26 mouse cellular contexts compared by ENCODE assay signal in the genomic region with DNA sequence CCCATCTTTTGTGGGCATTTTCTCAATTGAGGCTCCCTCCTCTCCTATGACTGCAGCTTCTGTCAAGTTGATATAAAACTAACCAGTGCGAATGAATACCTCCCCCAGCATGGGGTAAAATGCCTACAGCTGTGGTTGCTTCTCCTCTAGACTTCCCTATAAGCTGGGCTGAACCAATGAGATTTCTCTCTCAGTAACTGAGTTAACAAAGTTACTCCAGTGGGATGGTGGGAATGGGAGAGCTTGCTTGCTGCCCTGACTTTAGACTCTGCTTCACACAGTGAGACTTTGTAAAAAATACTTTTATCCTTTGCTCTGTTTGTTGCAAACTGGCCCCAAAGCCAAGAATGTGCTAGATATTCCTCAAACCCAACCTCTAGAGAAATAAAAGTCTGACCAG. TPM values are rescaled to one million over a fixed set of nuclear protein-coding genes. Genes with fewer than 3 reads are reported as not detected.
A peak's percentile ranks its signal among the peaks of the same experiment; 100 is the strongest.
DNase-seq lines count a peak whose midpoint lies in the region; ATAC-seq and TF ChIP-seq lines count a peak whose summit lies in the region.
"Had no signal": no experiment of that assay in that cellular context is flagged by ENCODE, and none has a peak within 500 bp of the region (broad histone marks: within the 10 kb centered on the region; RNA-seq: fewer than 3 reads in every experiment).

No protein-coding gene starts in this region.

- TF ChIP-seq CTCF in gastrocnemius, adult 2 months (IDR thresholded peaks at IDR 0.05), result no peak

- no peaks in the 10 kb centered on the region for H3K9me3 ChIP-seq in limb, embryonic 14.5 days (ENCODE audit: control insufficient read depth, low read length)
- H3K9me3 ChIP-seq in limb, embryonic 10.5 days (replicated peaks), result no peaks in the 10 kb centered on the region
- H3K9me3 ChIP-seq: embryonic facial prominence, embryonic 15.5 days; forebrain, embryonic 10.5 days; forebrain, embryonic 15.5 days; G1E; heart, embryonic 10.5 days; heart, embryonic 15.5 days; hindbrain, embryonic 15.5 days had no signal

- no peak for TF ChIP-seq POLR2A in limb, embryonic 14.5 days (IDR thresholded peaks at IDR 0.05; ENCODE audit: borderline replicate concordance, extremely low read depth, insufficient read depth, insufficient read length)

- H3K36me3 ChIP-seq in limb, embryonic 14.5 days (ENCODE audit: control insufficient read depth, insufficient read depth, low read length), result no peaks in the 10 kb centered on the region
- no peaks in the 10 kb centered on the region for H3K36me3 ChIP-seq in limb, embryonic 10.5 days
- H3K36me3 ChIP-seq: embryonic facial prominence, embryonic 15.5 days; forebrain, embryonic 10.5 days; forebrain, embryonic 15.5 days; G1E; heart, embryonic 10.5 days; heart, embryonic 15.5 days; hindbrain, embryonic 15.5 days had no signal

- no peak for DNase-seq in gastrocnemius, adult 2 months
- no peak for DNase-seq in gastrocnemius, postnatal 14 days
- peak; percentile 42 for DNase-seq in limb, embryonic 14.5 days (ENCODE audit: low spot score)
- DNase-seq in limb, embryonic 10.5 days (ENCODE audit: low spot score), result no peak
- DNase-seq in R1 (ENCODE audit: low read depth, low spot score), result peak; percentile 14
- DNase-seq in mesoderm, embryonic 11.5 days (ENCODE audit: low read depth, low spot score), result peak; percentile 47
- DNase-seq in thymus, postnatal 0 days (ENCODE audit: low spot score), result no peak
- DNase-seq: adrenal gland, postnatal 14 days; B cell, adult 2 months; cerebellum, adult 18-20 months; cerebellum, adult 9-11 months; cerebellum, postnatal 36 days; gastrocnemius, postnatal 25 days; kidney, adult 8-10 months had no signal

- no peak overlapping the region for H3K4me3 ChIP-seq in gastrocnemius, adult 2 months
- H3K4me3 ChIP-seq in limb, embryonic 14.5 days (replicated peaks; ENCODE audit: low read length), result no peak overlapping the region
- H3K4me3 ChIP-seq in limb, embryonic 10.5 days, result no peak overlapping the region
- H3K4me3 ChIP-seq: embryonic facial prominence, embryonic 15.5 days; erythroblast, embryonic 14.5 days; forebrain, embryonic 10.5 days; forebrain, embryonic 15.5 days; heart, embryonic 10.5 days; heart, embryonic 15.5 days; hindbrain, embryonic 15.5 days had no signal

- H3K4me2 ChIP-seq in limb, embryonic 14.5 days (replicated peaks; ENCODE audit: low read depth, low read length, severe bottlenecking), result no peak overlapping the region
- H3K4me2 ChIP-seq: embryonic facial prominence, embryonic 15.5 days; forebrain, embryonic 15.5 days; heart, embryonic 15.5 days; hindbrain, embryonic 15.5 days had no signal

- intact Hi-C loops in gastrocnemius, adult 2 months (cut with DNase I), result no loop called here
- intact Hi-C loops in gastrocnemius, postnatal 14 days (cut with DNase I; ENCODE audit: low total_unique reads), result no loop called here

- peak; percentile 73; the same call in 1 of the 2 replicates for ATAC-seq in limb, embryonic 14.5 days (ENCODE audit: low FRiP score, low read depth)
- ATAC-seq: activated CD4-positive, CD25-positive, alpha-beta regulatory T cell, adult 4 months; CD4-positive, CD25-positive, alpha-beta regulatory T cell, adult 4 months; forebrain, embryonic 15.5 days; inflammation-experienced regulatory T-cells, adult 6 months; intestine, postnatal 0 days had no signal

- WGBS in limb, embryonic 14.5 days, result 44% methylated on average over 1 of the region's 1 CpGs
- WGBS in limb, embryonic 10.5 days, result 97% methylated on average over 1 of the region's 1 CpGs

- no peak overlapping the region for H3K9ac ChIP-seq in limb, embryonic 14.5 days (ENCODE audit: low read depth, low read length, severe bottlenecking)
- H3K9ac ChIP-seq: embryonic facial prominence, embryonic 15.5 days; forebrain, embryonic 15.5 days; heart, embryonic 15.5 days; hindbrain, embryonic 15.5 days had no signal

- no peaks in the 10 kb centered on the region for H3K4me1 ChIP-seq in limb, embryonic 14.5 days (ENCODE audit: control insufficient read depth, insufficient read depth, low read length)
- no peaks in the 10 kb centered on the region for H3K4me1 ChIP-seq in limb, embryonic 10.5 days
- H3K4me1 ChIP-seq: embryonic facial prominence, embryonic 15.5 days; forebrain, embryonic 10.5 days; forebrain, embryonic 15.5 days; heart, embryonic 15.5 days; hindbrain, embryonic 15.5 days had no signal

- no peaks in the 10 kb centered on the region for H3K27me3 ChIP-seq in limb, embryonic 14.5 days (ENCODE audit: control insufficient read depth, insufficient read depth, low read length)
- H3K27me3 ChIP-seq in limb, embryonic 10.5 days (ENCODE audit: low read depth, poor library complexity, severe bottlenecking), result no peaks in the 10 kb centered on the region
- H3K27me3 ChIP-seq: embryonic facial prominence, embryonic 15.5 days; forebrain, embryonic 15.5 days; heart, embryonic 15.5 days; hindbrain, embryonic 15.5 days had no signal

- peak overlapping the region; percentile 24; the same call in 1 of the 2 replicates for H3K27ac ChIP-seq in gastrocnemius, adult 2 months
- 0 out of 2 replicates have a peak overlapping the region, but pooled peaks have one; percentile 26 for H3K27ac ChIP-seq in limb, embryonic 14.5 days (replicated peaks; ENCODE audit: low read depth, low read length)
- H3K27ac ChIP-seq in limb, embryonic 10.5 days, result no peak overlapping the region
- H3K27ac ChIP-seq: embryonic facial prominence, embryonic 15.5 days; forebrain, embryonic 10.5 days; forebrain, embryonic 15.5 days; heart, embryonic 10.5 days; heart, embryonic 15.5 days; hindbrain, embryonic 15.5 days had no signal

RNA-seq across cellular contexts. Expression of gene Mast4, which starts 41.2 kb away (rescaled TPM):
- 10 to 100 TPM; 47.2 to 49.9 TPM for total RNA-seq in gastrocnemius, adult 2 months (2021)
- total RNA-seq in gastrocnemius, postnatal 14 days (2021), result 10 to 100 TPM; 28.0 to 31.2 TPM
- polyA plus RNA-seq in limb, embryonic 14.5 days (2012; rRNA removed), result 12.5 and 12.9 TPM in 2 replicates
- polyA plus RNA-seq in limb, embryonic 14.5 days (2014; fragmentation: Nextera tagmentation; extraction: Ambion mirVana), result 25.2 and 28.7 TPM in 2 replicates
- 16.8 and 21.5 TPM in 2 replicates for polyA plus RNA-seq in limb, embryonic 10.5 days (2016; fragmentation: Nextera tagmentation; extraction: Ambion mirVana)
- 15.9 and 25.4 TPM in 2 replicates for polyA plus RNA-seq in thymus, postnatal 0 days (2015; fragmentation: Nextera tagmentation; extraction: Ambion mirVana)

Comparison
In these comparisons a context has a peak if more than half of its experiments do, and no peak if none do; other contexts are left out.
1. DNase-seq: peak in limb, embryonic 14.5 days (single experiment), R1 (single experiment) and mesoderm, embryonic 11.5 days (single experiment); none in gastrocnemius, adult 2 months (single experiment), gastrocnemius, postnatal 14 days (single experiment), limb, embryonic 10.5 days (single experiment) and thymus, postnatal 0 days (single experiment).